Mouse (Mus musculus) ovary, adult 18-20 months (tissue): ENCODE data around the gene Trmt44.
"Not testable (repeated sequence)": the region's sequence is repeated elsewhere in the genome, so short reads cannot be mapped to it uniquely, and the experiment has no call there.

Source experiments
- DNase-seq: peaks from one replicate; pipeline ENCODE4 v3.0.0; 2022; ENCODE audit warnings: low spot score, mixed read lengths

Gene Trmt44

DNA sequence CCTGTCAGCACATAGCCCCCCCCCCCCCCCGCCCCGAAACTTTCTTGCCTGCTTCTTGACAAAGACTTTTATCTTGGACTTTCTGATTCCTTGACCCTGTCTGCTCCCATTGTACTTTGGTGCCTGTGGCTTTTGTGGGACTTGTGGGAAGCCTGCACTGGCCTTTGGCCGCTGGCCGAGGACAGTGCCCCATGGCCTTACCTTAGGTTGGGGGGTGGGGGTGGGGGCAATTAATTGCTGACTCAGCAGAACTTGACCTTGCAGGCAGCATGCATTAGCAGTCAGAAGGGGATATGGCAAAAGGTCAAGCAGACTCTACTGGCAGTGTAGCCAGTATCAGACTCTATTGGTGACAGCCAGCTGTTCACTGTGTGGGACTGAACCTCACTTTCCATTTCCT is 16.6 kb upstream of the Trmt44 start:
- DNase-seq = no peak

DNA sequence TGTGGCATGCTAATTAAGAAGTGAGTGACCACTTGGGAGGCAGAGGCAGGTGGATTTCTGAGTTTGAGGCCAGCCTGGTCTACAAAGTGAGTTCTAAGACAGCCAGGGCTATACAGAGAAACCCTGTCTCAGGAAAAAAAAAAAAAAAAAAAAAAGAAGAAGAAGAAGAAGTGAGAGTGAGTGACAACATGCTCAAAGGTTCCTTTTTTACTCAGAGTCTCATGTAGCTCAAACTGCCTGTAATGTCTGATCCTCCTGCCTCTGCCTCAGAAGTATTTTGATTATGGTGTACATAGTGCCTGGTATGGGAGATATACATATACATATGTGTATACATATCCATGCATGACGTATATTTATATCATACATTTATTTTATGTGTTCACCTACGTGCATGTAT is 9.4 kb upstream of the Trmt44 start:
- DNase-seq = not testable (repeated sequence)

GRCm38 (mm10) chr5:35583221-35583783 is 8.4 kb upstream of the Trmt44 start:
- no peak for DNase-seq

- DNase-seq = peak; percentile 94
These were observed 7.8 kb upstream of the Trmt44 start, which contains the start of gene Acox3 for GRCm38 (mm10) chr5:35582445-35583220. Gene Acox3 (plus strand): TSS chr5:35583040.

GRCm38 (mm10) chr5:35580156-35580922 is 5.5 kb upstream of the Trmt44 start:
- no peak for DNase-seq

- no peak for DNase-seq
These were observed 4.5 kb upstream of the Trmt44 start for GRCm38 (mm10) chr5:35579247-35579893.

DNA sequence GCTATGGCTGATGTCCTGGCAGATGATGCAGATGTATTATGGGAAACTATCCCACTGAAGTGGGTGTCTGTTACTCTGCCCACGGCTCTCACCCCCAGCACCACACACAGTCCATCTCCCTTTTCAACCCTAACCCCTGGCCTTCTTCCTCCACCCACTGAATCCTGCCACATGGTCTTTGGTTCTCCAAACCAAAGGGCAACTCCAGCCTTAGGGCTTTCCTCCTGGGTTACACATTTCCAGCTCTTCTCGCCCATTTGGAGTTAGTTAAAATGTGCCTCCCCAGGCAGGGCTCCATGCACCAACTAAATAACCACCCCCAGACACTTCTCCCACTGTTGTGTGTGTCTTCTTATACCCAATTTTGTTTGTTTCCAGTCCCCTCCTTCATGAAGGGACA is 3.5 kb upstream of the Trmt44 start:
- DNase-seq = no peak

GRCm38 (mm10) chr5:35576409-35577020 is 1.6 kb upstream of the Trmt44 start:
- DNase-seq = no peak

GRCm38 (mm10) chr5:35571546-35571945 is 3.3 kb downstream of the Trmt44 start:
- no peak for DNase-seq

GRCm38 (mm10) chr5:35566632-35567031 is 8.2 kb downstream of the Trmt44 start:
- no peak for DNase-seq

- DNase-seq = no peak
These were observed 9.7 kb downstream of the Trmt44 start for GRCm38 (mm10) chr5:35565217-35565616.

GRCm38 (mm10) chr5:35563449-35563848 is 11.4 kb downstream of the Trmt44 start:
- no peak for DNase-seq

DNA sequence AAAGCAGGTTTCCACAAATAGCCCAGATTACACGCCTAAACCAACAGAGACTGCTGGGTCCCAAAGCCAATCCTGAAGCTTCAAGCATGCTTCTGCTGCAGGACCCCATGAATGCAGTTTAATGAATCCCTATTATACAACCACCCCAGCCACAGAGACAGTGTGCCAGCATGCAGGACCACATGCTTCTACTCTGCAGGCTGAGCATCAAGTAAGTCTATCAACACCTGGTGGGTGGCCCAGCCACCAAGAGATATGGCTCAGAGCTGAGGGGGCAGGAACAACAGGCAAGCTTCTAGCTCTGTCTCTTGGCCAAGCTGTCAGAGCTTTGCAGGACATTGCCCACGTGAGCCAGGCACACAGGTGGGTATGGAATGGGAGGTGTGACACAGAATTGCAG is 12.3 kb downstream of the Trmt44 start:
- DNase-seq = no peak

- DNase-seq = no peak
These were observed 15.4 kb downstream of the Trmt44 start for GRCm38 (mm10) chr5:35559447-35559846.

GRCm38 (mm10) chr5:35557946-35558621 is 16.8 kb downstream of the Trmt44 start:
- DNase-seq = no peak

- no peak for DNase-seq
These were observed 18.5 kb downstream of the Trmt44 start for GRCm38 (mm10) chr5:35556393-35556792.

- no peak for DNase-seq
These were observed 21.9 kb downstream of the Trmt44 start for GRCm38 (mm10) chr5:35552838-35553539.

DNA sequence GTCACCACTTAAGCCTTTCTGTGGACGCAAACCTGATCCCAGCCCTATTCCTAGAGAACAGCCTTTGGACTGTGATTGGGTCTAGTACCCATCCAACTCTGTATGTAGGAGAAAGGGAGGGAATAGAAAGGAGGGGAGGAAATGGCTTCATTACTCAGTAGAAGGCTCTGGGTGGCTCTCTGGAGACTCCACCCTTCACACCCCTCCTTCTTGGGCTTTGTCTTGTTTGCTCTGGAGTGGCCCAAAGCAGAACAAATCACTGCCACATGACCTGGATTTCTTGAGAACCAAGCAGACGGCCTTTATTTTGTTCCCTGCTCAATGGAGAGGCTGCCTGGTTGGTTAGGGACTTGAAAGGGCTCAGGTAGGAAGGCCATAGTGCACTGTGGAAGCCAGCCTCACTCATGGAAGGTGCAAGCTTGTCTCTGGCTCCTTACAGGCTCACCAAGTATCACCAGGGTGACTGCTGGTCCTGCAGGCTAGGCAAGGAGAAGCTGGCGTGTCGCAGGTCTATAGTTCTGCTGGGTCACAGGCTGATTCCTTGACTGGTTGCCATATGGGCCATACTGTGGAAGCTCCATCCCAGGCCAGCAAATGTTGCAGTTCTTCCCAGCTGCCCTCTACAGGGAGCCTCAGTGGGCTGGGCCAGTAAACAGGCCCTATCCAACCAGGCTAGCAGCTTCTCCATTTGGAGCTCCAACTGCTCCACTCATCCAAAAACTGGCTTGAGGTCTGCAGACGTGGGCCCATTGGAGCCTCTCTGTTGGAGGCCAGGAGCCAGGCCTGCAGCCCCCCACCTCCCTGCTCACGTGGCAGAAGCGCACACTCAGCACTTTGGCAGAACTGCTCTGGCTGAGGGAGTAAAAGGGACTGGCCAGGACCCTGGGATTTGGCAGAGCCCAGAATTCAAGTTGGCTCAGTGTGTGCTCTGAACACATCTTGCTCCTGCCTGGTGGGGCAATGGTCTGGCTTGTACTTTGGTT is 22.7 kb downstream of the Trmt44 start:
- no peak for DNase-seq

GRCm38 (mm10) chr5:35546127-35546526 is 28.7 kb downstream of the Trmt44 start:
- DNase-seq = no peak
